Mouse (Mus musculus): Measurements from ENCODE around the gene Mlkl.
"Not testable (repeated sequence)": the region's sequence is repeated elsewhere in the genome, so short reads cannot be mapped to it uniquely, and the experiment has no call there.

The Mlkl gene

DNA sequence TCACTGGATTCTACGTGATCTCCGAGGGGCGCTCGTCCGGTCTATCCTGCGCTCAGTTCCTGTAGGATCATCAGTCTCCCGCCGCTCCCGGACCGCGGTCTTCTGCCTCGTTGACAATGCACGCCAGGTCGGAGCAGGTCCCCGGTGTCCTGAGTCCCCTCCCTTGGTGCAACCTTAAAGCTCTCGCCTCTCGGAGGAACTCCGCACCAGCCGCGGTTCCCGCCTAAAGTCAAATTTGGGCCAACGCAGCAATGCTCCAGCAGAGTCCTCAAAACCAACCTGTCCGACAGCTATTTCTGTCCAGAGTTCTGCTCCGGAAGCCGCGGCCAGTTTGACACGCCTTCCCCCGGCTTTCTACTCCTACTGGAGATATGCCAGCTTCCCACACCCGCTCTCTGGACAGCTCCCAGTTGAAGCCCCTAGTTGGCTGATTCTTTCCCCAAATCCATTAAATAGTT is at the start of gene Mlkl:
Gene Mlkl (minus strand): TSS at position 288 of the 458 bp plus-strand sequence.
- peak; percentile 83 for DNase-seq (ENCODE audit: low spot score)

DNA sequence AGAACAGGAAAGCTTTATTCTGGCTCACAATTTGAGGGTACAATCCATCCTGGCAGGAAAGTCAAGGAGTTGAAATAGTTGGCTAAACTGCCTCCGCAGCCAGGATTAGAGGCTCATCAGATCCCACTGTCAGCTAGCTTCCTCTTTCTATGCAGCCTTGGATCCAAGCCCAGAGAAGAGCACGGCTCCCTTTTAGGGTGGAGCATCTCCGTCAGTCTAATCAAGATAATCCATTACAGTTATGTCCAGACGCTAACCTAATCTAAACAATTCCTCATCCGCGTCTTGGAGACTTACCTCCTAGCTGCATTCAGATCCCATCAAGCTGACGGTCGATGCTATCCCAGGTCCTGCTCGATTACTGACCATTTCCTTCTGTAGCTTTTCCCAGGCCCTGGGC is 47.9 kb upstream of the Mlkl start:
- no peak for DNase-seq (ENCODE audit: low spot score)

DNA sequence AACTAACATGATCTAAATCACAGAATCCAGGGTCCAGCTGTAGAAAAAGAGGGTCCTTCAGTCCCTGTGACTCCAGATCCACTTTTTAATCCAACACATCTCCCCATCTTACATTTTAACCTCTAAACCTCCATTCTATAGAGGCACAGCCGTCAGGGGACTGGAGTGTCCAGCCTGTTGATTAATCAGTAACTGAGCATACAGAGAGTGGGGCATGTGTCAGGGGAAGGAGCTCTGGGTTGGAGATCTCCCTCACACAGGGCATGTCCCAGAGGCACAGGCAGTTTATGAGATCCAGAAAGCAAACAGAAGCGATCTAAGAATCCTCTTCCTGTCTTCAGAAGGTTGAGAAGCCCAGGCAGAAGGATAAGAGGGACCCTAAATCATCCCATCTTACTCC is 46.7 kb upstream of the Mlkl start:
- DNase-seq (ENCODE audit: low spot score), result no peak

DNA sequence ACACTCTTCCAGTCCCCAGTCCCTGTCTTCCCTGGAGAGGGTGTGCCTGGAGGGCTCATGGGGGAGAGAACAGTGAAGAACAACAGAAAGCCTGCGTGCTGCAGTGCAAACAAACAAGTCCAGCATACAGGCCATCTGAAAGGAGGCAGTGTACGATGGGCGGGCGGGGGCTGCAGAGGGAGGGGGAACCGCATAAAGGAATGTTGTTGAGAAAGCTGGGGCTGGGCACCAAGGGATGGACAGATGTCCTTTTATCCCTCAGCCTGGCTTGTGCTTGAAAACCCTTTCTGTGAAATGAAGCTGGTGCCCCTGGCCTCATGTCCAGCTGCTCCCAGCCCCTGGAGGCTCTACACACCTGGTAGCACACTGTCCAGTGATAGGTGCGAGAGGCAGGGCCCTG is 37.2 kb upstream of the Mlkl start:
- DNase-seq (ENCODE audit: low spot score), result no peak

DNA sequence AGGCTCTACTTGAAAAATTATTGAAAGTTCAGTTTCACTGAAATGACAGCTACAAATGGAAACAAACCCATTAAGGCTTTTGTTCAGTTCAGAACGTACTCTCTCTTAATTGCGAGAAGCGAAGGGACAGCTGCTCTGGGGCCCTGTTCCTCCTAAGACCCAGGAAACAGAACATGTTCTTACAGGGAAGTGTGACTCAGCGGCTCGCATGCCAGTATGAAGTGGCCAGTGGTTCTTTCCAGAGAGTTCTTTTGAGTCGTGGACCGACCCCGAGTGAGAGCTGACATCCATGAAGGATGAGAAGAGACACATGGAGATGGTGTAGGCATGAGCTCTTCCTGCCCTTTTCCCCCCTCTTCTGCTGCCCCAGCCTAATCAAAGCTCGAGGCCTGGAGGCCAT is 31.7 kb upstream of the Mlkl start:
- no peak for DNase-seq (ENCODE audit: low spot score)

DNA sequence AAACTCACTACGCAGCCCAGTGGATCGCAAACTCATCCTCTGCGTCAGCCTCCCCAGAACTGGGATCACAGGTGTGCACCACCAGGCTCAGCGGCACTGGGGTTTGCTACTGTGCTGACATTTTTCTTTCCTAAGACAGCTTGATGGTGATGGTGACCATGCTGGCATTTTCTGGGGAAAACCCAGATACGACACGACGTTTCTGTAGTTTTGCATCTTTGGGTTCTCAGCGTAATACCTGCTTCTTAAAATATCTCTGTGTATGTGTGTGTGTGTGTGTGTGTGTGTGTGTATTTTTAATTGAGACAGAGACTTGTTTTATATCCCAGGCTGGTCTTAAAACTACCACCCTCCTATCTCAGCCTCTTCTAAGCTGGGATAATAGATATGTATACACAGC is 29.4 kb upstream of the Mlkl start:
- DNase-seq (ENCODE audit: low spot score), result no peak

DNA sequence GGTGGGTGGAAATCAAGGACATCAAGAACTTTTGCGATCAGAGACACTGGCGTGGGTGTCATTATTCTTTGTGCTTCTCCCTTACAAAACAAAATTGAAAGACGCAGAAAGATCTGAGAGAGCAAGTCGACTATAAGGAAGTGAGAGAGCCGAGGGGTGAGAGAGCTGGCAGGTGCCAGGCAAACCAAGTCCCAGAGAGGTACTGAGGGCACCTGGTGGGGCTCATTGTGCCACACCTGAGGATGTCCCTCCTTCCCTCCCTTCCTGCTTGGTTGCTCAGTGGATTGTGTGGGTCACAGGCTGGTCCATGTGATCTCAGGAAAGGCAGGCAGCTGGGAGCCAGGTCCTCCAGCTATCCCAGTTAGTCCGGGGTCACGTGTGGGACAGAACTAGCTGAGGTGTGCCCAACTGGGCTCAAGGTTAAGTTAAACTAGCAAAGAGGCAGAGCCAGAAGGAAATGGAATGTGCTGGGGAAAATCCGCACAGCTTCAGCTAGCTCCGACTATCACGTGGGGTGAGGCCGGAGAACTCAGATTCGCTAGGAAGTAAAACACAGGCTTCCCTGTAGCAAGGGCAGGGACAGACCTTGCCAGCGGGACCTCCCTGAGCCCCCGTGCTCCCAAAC is 28.7 kb upstream of the Mlkl start:
- DNase-seq (ENCODE audit: low spot score), result peak; percentile 65

DNA sequence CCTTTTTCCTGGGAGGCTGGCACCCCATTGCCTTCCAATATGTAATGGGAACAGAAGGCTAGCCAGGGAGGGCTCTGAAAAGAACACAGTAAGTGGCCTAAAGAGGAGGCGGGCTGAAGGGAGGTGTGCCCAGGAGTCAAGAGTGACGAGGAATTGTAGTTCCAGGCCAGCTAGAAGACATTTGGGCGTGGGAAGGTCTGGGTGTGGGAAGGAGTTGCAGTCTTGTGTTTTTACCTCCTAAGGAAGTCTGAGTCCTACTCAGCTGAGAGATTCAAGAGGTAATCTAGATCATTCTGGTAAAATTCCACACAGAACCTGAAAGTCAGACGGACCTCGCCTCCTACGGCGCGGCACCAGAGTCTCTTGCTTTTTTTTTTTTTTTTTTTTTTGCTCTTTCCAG is 25.5 kb upstream of the Mlkl start:
- DNase-seq (ENCODE audit: low spot score), result no peak

DNA sequence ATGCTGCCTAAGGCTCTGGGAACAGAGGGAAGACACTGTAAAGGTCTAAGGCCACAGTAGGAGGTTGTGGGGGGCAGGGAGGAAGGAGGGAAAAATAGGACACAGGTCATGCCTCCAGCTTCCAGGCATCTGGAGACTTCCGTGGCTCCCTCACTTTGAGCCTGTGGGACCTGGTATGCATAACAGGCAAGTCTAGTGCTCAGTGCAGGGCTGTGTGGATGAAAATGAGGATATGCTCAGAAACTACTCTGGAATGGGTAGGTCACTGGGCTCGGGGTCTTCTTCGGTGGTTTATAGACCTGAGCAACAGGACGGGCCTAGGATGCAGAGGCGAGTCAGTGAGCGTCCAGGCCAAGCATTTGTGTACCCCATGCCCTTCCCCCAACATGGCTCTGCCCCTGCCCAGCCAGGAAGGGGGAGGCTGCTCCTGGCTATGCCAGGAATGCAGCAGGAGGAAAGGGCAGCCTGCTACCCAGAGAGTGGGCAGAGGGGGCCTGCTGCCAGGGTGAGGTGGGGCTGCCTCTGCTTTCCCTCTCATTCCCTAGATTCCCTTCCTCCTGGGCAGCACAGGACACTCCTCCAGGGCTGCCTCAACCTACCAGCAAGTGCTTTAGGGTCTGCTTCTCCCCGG is 22.7 kb upstream of the Mlkl start:
- DNase-seq (ENCODE audit: low spot score), result no peak

DNA sequence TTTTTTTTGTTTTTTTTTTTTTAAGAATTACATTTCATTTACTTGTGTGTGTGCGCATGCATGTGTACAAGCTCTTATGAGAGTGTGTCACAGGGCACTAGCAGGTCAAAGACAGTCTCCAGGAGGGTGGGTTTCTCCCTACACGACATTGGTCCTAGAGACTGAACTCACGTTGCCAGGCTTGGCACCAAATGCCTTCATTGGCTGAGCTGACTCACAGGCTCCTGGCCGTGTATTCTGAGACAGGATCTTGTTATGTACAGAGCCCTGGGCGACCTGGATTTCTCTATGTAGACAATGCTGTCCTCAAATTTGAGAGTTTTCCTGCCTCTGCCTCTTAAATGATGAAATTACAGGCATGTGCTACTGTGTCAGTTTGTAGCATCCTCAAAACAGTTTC is 22.0 kb upstream of the Mlkl start:
- DNase-seq (ENCODE audit: low spot score), result no peak

DNA sequence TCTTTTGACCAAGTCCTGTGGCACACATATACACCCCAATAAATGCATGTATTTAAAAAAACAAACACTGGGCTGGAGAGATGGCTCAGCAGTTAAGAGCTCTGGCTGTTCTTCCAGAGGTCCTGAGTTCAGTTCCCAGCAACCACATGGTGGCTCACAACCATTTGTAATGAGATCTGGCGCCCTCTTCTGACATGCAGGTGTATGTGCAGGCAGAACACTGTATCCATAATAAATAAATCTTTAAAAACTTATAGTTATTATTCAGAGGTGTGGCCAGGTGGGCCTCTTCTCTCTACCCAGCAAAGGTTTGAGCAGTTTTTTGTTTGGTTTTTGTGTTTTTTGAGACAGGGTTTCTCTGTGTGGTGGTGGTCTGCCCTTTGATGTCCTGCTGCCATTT is 20.9 kb upstream of the Mlkl start:
- no peak for DNase-seq (ENCODE audit: low spot score)

DNA sequence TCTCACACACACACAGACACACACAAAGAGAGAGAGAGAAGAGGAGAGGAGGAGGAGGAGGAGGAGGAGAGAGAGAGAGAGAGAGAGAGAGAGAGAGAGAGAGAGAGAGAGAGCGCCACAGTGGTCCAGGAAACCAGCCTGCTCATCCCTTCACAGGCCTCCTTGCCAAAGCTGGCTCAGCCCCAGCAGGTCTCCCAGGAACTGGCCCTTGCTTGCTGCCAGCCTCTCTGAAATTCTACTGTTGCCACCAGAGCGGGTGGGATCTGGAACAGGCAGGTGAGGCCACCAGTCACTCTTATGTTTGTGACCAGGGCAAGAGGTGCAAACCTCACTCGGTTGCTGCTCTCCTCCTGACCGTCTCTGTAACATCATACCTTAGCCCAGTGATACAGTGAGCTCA is 19.5 kb upstream of the Mlkl start:
- DNase-seq (ENCODE audit: low spot score), result no peak

DNA sequence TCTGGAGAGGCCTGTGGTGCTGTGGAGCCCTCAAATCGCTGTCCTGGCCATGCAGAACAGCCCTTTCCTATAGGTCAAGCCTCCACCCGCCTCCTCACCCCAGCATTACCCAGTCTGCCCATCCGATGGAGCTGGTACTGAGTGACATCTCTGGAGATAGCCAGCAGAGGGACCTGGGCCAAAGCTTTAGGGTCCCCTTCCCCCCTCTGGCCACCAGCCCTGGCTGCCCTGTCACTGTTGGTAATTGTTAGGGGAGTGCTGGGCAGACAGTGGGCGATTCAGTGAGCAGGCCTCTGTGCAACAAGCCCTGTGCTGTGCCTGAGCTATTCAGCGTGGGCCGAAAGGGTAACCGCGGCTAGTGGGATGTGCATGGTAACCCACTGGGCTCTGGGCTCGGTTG is 15.5 kb upstream of the Mlkl start:
- no peak for DNase-seq (ENCODE audit: low spot score)

DNA sequence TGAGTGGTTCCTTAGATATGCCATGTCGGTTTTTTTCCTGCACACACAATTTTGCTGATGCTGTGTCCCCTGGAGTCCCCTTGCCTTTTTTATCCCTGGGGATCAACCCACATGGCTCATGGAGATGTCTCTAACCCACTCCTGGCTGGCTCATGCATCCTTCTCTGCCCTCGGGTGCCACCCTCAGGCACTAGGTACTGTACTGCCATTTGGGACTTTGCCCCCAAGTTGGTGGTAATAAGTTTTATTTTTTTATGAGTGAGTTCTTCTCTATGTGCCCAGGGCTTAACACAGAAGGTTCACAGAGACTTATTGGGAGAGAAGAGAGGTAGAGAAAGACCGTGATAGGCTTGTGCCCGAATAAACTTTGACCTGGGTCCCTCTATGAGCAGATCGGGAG is 14.3 kb upstream of the Mlkl start:
- DNase-seq (ENCODE audit: low spot score), result no peak

DNA sequence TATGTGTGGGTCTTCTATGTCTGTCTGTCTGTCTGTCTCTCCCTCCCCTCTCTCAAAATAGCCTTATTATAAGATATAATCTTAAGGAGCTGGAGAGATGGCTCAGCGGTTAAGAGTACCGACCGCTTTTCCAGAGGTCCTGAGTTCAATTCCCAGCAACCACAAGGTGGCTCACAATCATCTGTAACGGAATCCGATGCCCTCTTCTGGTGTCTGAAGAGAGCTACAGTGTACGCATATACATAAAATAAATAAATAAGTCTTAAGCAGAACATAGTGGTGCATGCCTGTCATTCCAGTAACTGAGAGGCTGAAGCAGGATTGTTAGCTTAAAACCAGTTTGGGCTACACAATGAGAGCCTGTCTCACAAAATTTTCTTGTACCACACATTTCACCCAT is 12.6 kb upstream of the Mlkl start:
- no peak for DNase-seq (ENCODE audit: low spot score)

DNA sequence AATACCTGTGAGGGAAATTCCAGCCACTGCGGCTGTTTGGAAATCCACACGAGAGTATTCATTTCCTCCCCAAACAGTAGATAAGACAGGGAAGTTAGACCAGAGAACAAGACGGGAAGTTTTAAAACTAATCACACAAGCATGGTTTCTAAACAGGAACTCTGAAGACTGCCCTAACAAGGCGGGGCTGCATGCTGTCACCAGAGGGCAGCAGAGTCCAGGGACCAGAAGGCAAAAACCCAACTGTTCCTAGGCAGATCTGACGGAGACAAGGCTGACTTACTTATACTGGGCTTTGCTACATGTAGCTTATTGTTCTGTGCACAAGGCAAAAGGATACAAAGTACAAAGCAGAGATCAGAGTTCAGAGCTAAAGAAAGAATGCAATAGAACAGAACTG is 5.2 kb upstream of the Mlkl start:
- DNase-seq (ENCODE audit: low spot score), result peak; percentile 93

DNA sequence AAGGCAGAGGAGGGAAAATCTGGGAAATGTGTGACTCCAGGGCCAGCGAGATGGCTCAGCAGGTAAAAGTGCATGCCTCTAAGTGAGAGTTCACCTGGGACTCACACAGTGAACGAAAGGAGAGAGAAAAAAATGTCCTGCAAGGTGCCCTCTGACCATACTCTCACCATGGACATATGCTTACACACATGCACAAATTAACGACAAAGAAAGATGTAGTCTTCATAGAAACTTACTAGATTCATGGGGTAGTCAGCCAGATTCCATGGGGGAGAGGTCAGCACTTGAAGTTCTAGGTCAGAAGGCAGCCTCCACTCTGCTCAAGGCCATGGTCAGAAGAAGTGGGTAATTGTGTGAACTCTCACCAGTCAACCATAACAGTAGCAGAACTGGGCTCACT is 2.2 kb upstream of the Mlkl start:
- DNase-seq (ENCODE audit: low spot score), result peak; percentile 54

DNA sequence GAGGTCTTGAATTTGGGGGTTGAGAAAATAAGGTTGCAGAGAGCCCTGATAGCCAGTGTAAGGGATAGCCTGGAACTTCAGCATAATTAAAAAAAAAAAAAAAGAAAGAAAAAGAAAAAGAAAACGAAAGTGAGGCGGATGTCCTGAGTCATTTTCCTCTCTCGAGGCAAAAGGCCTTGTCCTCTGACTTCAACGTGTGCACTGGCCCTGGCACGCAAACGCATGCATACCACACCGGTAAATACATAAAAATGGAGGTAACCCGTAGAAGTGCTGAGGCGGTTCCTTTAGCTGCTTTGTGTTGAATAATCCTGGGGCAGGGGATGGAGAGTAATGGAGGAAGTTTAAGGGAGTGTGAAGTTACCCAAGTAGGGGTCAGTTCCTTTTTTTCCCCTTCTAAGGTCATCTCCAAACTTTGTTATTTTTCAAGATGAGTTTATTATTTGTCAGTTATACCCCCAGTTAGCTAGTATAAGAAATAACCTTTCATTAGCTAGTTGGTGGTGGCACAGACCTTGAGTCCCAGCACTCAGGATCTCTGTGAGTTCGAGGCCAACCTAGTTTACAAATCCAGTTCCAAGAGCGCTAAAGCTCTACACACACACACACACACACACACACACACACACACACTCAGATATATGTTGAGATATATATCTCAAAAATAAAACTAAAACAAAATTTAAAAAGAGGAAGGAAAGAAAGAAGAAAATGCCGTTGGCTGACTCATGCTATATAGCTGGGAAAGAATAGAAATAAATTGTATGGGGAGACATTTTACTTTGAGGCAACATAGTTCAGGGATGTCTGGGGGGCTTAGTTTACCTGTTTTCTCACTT is 612 bp upstream of the Mlkl start:
- no peak for DNase-seq (ENCODE audit: low spot score)

DNA sequence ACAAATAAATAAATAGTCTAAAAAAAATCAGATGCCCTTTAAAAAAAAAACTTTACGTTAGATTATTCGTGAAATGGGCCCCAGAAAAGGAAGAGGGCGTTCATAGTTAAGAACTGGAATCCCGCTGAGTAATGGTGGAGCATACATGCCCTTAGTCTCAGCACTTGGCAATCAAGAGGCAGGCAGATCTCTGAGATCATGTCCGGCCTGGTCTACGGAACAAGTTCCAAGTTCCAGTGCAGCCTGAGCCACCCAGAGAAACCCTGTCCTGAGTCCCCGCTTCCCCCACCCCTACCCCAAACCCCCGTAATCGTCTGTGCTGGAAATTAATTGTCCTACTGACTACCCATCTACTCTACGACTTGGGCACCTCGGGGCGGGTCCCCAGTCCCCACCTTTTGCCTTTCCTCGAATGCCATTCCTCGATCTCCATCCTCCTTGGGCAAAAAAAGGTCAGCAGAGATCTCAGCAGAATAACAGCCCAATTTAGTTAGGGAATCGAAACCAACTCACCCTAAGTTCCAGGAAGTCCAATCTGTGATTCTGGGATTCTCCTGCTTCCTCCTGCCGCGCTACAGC is 577 bp downstream of the Mlkl start:
- peak; percentile 45 for DNase-seq (ENCODE audit: low spot score)

DNA sequence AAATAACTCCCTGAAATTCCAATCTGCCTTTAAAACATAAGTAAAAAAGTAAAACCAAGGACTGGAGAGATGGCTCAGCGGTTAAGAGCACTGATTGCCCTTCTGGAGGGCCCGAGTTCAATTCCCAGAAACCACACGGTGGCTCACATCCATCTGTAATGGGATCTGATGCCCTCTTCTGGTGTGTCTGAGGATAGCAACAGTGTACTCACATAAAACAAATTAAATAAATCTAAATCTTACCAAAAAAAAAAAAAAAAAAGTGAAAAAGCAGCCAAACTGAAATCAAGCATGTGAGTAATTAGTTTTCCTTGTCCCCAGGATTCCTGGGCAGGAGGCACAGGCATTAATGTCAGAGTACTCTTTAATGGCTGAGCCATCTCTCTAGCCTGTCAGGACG is 1.3 kb downstream of the Mlkl start:
- DNase-seq (ENCODE audit: low spot score), result no peak

DNA sequence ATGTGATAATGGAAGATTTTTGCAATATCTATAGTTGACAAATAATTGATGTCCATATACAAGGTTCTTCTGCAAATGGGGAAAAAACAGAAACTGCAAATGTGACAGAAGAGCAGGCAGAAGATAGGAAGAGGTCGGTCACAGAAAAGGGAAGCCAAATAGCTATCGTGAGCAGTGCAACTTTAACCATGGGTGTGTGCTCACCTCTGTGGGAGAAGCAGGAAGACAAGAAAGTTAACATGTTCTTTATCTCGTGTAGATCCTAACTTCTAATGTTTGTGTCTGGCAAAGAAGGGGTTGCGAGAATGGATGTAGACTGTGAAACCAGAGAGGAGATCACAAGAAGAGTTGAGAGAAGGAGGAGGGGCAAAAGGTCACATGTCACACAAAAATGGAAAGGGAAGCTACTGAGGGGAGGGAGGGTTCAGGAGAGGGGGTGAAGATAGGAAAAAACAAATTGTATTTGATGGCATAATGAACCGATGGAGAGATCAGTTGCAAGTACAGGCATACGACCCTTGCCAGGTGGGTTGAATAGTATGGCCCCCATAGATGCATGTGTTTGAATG is 12.7 kb downstream of the Mlkl start:
- no peak for DNase-seq (ENCODE audit: low spot score)

DNA sequence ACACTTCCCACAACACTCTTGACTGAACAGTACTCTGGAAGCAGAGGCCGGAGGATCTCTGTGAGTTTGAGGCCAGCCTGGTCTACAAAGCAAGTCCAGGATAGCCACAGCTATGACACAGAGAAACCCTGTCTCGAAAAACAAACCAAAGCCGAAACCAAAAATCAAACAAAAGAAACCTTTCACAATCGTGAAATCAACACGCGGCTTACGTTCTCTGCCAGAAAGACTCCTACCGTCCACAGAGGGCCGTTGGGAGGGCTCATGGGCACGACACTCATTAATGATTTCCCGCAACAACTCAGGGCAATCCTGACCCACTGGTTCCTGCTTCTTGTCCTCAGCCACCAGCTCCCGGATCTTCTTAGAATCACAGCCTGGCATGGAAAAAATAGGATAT is 23.2 kb downstream of the Mlkl start:
- no peak for DNase-seq (ENCODE audit: low spot score)

DNA sequence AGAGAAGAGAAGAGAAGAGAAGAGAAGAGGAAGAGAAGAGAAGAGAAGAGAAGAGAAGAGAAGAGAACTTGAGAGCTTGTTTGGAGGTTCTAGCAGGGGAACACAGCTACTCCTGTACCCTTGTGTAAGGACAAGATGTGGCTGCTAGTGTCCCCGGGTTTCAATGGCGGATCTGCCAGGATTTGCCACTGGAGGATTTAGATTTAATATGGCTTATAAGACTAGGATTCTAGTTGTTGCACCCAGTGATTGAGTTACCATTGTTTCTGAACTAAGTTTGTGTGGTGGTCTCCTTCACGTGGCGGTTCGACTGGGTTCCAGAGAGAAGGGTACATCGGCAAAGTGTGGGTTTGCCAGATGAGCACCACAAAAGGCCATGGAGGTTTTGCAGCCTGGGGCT is 24.0 kb downstream of the Mlkl start:
- not testable (repeated sequence) for DNase-seq (ENCODE audit: low spot score)

Measured in adipocyte (in vitro differentiated cells).